Mouse (Mus musculus) kidney, postnatal 0 days (tissue): ENCODE data around the gene Fam118a. TPM values are rescaled to one million over a fixed set of nuclear protein-coding genes. Genes with fewer than 3 reads are reported as not detected.

Source experiments
- ATAC-seq: fragments of 200-750 bp; cut with Nextera tagmentation; replicated peaks from 2 replicates; pipeline ENCODE4 v1.8.0; 2017; ENCODE audit warnings: low read depth, moderate number of reproducible peaks, moderate TSS enrichment, moderate library complexity; ENCODE audit not compliant: low FRiP score
- DNase-seq: peaks from one replicate; pipeline ENCODE4 v3.0.0-alpha.2; 2016; ENCODE audit warnings: low spot score
- H3K27ac ChIP-seq: fragments of 300-500 bp; sonication (generic); 2 replicates; pipeline ENCODE4 v1.5.1; 2014; ENCODE audit warnings: mild to moderate bottlenecking
- H3K27me3 ChIP-seq: fragments of 300-500 bp; sonication (generic); 2 replicates; pipeline ENCODE4 v1.6.1; 2014; ENCODE audit warnings: low read length, mixed read lengths; ENCODE audit not compliant: insufficient read depth
- H3K36me3 ChIP-seq: fragments of 300-500 bp; sonication (generic); 2 replicates; pipeline ENCODE4 v1.6.1; 2014; ENCODE audit warnings: low read length, mixed read lengths; ENCODE audit not compliant: insufficient read depth
- H3K4me1 ChIP-seq: fragments of 300-500 bp; sonication (generic); replicated peaks from 2 replicates; pipeline ENCODE4 v1.6.1; 2014; ENCODE audit warnings: antibody characterized with exemption, low read length, mixed read lengths; ENCODE audit not compliant: insufficient read depth
- H3K4me2 ChIP-seq: fragments of 300-500 bp; sonication (generic); 2 replicates; pipeline ENCODE4 v1.6.1; 2014; ENCODE audit warnings: mild to moderate bottlenecking, low read length, moderate library complexity, mixed read lengths
- H3K4me3 ChIP-seq: fragments of 300-500 bp; sonication (generic); replicated peaks from 2 replicates; pipeline ENCODE4 v1.5.1; 2014; ENCODE audit warnings: low read depth, low read length
- H3K9ac ChIP-seq: fragments of 300-500 bp; sonication (generic); 2 replicates; pipeline ENCODE4 v1.6.1; 2014; ENCODE audit warnings: low read depth, low read length
- H3K9me3 ChIP-seq: fragments of 300-500 bp; sonication (generic); replicated peaks from 2 replicates; pipeline ENCODE4 v1.6.1; 2016; ENCODE audit warnings: low read length, inconsistent platforms, mixed read lengths
- CTCF ChIP-seq: IDR thresholded peaks from 2 replicates; pipeline ENCODE4 v1.5.1; 2016; ENCODE audit warnings: antibody characterized with exemption, low read depth, mild to moderate bottlenecking, moderate library complexity
- WGBS: fragments of 180-500 bp; shearing (Covaris S2); extraction: QIAGEN DNeasy Blood & Tissue Kit; methylation state at CpG from one replicate; pipeline ENCODE4 v1.1.7; 2014; 5-methylcytosine and 5-hydroxymethylcytosine counted together
- polyA plus RNA-seq: library from polyadenylated mRNA; unstranded; fragments of >200 nt; fragmentation: Nextera tagmentation; extraction: Ambion mirVana; gene quantifications from 2 replicates; pipeline ENCODE4 v1.2.1, GENCODE M21; 2015

The Fam118a gene
- polyA plus RNA-seq, 1 experiment from 2014 or later, result 18.4 TPM

GRCm38 (mm10) chr15:84995967-84996366 is 32.8 kb upstream of the Fam118a start:
- no peaks in the 10 kb centered on the region for H3K36me3 ChIP-seq
- DNase-seq, result peak; percentile 83
- no peak overlapping the region for H3K4me3 ChIP-seq
- H3K27me3 ChIP-seq, result no peaks in the 10 kb centered on the region
- 22% methylated on average over 1 of the region's 1 CpGs for WGBS
- ATAC-seq, result no peak; the same call in 1 of the 2 replicates
- no peak overlapping the region for H3K4me2 ChIP-seq
- H3K9me3 ChIP-seq, result no peaks in the 10 kb centered on the region
- H3K9ac ChIP-seq, result no peak overlapping the region
- H3K27ac ChIP-seq, result no peak overlapping the region
- H3K4me1 ChIP-seq, result no peaks in the 10 kb centered on the region
- peak; percentile 76 for TF ChIP-seq CTCF

GRCm38 (mm10) chr15:84997768-84998454 is 30.8 kb upstream of the Fam118a start:
- H3K9me3 ChIP-seq, result no peaks in the 10 kb centered on the region
- H3K4me3 ChIP-seq, result no peak overlapping the region
- no peak overlapping the region for H3K9ac ChIP-seq
- no peaks in the 10 kb centered on the region for H3K27me3 ChIP-seq
- TF ChIP-seq CTCF, result no peak
- H3K4me2 ChIP-seq, result no peak overlapping the region
- ATAC-seq (no peak), DNase-seq (no peak)
- 62% methylated on average over 14 of the region's 14 CpGs for WGBS
- H3K27ac ChIP-seq, result no peak overlapping the region
- no peaks in the 10 kb centered on the region for H3K36me3 ChIP-seq
- H3K4me1 ChIP-seq, result no peaks in the 10 kb centered on the region

GRCm38 (mm10) chr15:84999911-85000310 is 28.8 kb upstream of the Fam118a start:
- Histone ChIP-seq H3K27ac (no peak overlapping the region), H3K4me1 (no peaks in the 10 kb centered on the region), H3K4me2 (no peak overlapping the region), H3K27me3 (no peaks in the 10 kb centered on the region), H3K9me3 (no peaks in the 10 kb centered on the region), H3K9ac (no peak overlapping the region), H3K4me3 (no peak overlapping the region), H3K36me3 (no peaks in the 10 kb centered on the region)
- ATAC-seq, result no peak
- TF ChIP-seq CTCF, result no peak
- DNase-seq, result no peak
- WGBS, result 74% methylated on average over 7 of the region's 7 CpGs

GRCm38 (mm10) chr15:85000984-85001982 is 27.5 kb upstream of the Fam118a start:
- Histone ChIP-seq H3K9ac (no peak overlapping the region), H3K4me2 (no peak overlapping the region)
- 14% methylated on average over 29 of the region's 29 CpGs for WGBS

GRCm38 (mm10) chr15:85009666-85010065 is 19.1 kb upstream of the Fam118a start:
- TF ChIP-seq CTCF, result no peak
- 74% methylated on average over 8 of the region's 8 CpGs for WGBS

More at GRCm38 (mm10) chr15:85000984-85001982, 27.5 kb upstream of the Fam118a start:
- DNase-seq (peak; percentile 86), ATAC-seq (peak; percentile 80)
- H3K36me3 ChIP-seq, result no peaks in the 10 kb centered on the region
- H3K27ac ChIP-seq, result 0 out of 2 replicates have a peak overlapping the region, but pooled peaks have one; percentile 21
- no peaks in the 10 kb centered on the region for H3K27me3 ChIP-seq
- TF ChIP-seq CTCF, result peak; percentile 94
- H3K4me1 ChIP-seq, result no peaks in the 10 kb centered on the region
- H3K4me3 ChIP-seq, result no peak overlapping the region
- no peaks in the 10 kb centered on the region for H3K9me3 ChIP-seq

GRCm38 (mm10) chr15:85011895-85012661 is 16.7 kb upstream of the Fam118a start:
- ATAC-seq (0 out of 2 replicates have a peak, but pooled peaks have one; percentile 33), DNase-seq (peak; percentile 61)
- no peak overlapping the region for H3K9ac ChIP-seq
- no peaks in the 10 kb centered on the region for H3K9me3 ChIP-seq
- peaks cover 7% of the 10 kb centered on the region; the same call in 1 of the 2 replicates for H3K4me1 ChIP-seq
- H3K36me3 ChIP-seq, result no peaks in the 10 kb centered on the region
- H3K4me3 ChIP-seq, result no peak overlapping the region
- peak overlapping the region; percentile 70 for H3K27ac ChIP-seq
- TF ChIP-seq CTCF, result no peak
- peak overlapping the region; percentile 30 for H3K4me2 ChIP-seq
- H3K27me3 ChIP-seq, result no peaks in the 10 kb centered on the region
- WGBS, result 28% methylated on average over 19 of the region's 19 CpGs

More at GRCm38 (mm10) chr15:85009666-85010065, 19.1 kb upstream of the Fam118a start:
- H3K27me3 ChIP-seq, result no peaks in the 10 kb centered on the region
- peaks cover 7% of the 10 kb centered on the region; the same call in 1 of the 2 replicates for H3K4me1 ChIP-seq
- H3K9me3 ChIP-seq, result no peaks in the 10 kb centered on the region
- no peak overlapping the region for H3K4me2 ChIP-seq
- no peak overlapping the region for H3K4me3 ChIP-seq
- ATAC-seq, result no peak
- H3K27ac ChIP-seq, result no peak overlapping the region
- no peak for DNase-seq
- H3K9ac ChIP-seq, result no peak overlapping the region
- no peaks in the 10 kb centered on the region for H3K36me3 ChIP-seq
